Mouse (Mus musculus): ENCODE results near the gene Ptpn13.

Ptpn13 gene

GRCm38 (mm10) chr5:103424678-103425319 lies at the start of gene Ptpn13:
Gene Ptpn13 (plus strand): TSS chr5:103425192.
- peak; percentile 71 for DNase-seq

DNA sequence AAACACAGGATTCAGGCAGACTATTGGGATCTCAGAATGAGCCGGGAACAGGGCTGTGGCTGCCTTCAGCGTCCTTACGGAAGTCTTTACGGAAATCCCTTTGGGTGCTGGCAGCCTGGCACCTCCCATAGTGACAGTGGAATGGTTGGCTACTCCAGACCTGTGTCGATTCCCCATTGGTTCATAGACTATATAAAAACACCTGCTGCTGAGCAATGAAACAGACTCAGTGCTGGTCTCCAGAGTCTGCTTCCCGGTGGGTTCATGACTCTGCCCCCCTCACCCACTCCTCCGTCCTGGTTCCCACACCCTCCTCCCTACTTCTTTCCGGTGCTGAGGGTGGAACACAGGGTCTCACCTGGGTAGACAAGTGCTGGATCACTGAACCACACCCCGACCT lies 49.8 kb upstream of the Ptpn13 start:
- no peak for DNase-seq

- DNase-seq: no peak
Measured at GRCm38 (mm10) chr5:103376354-103377295, 48.4 kb upstream of the Ptpn13 start.

DNA sequence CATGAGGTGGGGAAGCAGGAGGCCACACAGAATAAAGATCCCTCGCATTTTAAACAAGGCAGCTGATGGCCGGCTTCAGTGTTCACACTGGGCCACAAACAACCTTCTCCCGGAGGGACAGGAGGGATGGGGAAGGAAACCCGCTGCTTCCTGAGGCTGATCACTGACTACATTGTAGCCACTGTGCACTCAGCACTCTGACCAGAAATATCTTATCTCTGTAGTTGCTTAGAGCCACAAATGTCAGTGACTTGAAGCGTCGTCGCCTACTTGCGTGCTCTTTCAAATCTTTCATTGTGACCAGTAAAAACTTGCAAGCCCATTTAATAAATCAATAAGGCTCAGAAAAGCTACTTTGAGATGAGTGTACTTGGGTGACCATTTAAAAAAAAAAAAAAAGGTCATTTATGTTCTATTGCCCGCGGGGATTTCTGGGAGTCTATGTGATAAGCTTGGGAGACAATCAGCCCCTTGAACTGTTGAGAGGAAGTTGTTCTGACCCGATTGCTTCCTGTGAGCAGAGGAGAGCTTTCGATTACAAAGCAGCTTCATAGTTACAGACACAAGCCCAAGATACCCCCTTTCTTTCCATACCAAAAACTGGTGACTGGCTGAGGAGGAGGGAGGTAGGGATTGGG lies 47.4 kb upstream of the Ptpn13 start:
- DNase-seq: no peak

GRCm38 (mm10) chr5:103380785-103381527 lies 44.0 kb upstream of the Ptpn13 start:
- DNase-seq: no peak

DNA sequence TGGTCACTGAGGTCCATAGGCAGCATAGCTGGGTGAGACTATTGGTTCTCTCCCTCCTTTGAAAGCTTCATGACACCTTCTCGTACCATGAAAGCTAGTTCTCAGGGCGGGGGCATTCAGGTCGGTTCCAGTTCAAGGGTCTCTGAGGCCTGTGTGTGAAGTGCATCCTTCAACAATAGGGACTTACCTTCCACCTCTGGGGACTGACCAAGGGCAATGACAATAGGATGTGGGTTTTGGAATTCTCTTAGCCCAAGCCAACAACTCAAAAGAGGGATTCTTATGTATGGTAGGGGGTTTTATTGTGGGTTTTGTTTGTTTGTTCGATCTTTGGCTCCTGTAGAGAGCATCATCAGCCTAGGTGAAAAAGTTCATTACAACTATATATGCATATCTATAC lies 42.0 kb upstream of the Ptpn13 start:
- DNase-seq: no peak

- no peak for DNase-seq
Measured at GRCm38 (mm10) chr5:103384021-103384420, 41.0 kb upstream of the Ptpn13 start.

DNA sequence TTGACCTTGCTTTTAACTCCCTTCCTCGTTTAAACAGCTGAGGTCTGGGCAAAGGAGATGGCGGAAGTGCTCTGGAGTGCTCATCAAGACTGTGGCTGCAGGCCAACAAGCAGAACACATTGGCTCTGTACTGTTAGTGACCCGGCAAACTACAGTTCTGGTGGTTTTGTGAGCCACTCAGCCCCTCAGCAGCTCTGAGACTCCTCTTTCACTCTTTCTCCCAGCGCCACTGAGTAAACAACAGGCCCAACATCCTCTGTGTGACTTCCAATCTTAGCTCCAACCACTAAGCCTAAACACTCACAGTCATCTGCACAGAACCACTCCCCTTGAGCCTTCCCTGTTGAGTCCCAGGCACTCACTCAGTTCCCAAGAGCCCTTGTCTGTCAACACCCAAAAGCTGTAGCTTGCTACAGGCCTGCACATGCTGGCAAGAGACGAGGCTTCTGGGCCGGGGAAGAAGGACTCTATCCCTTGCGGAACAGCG lies 37.4 kb upstream of the Ptpn13 start:
- no peak for DNase-seq

- DNase-seq: no peak
Measured at GRCm38 (mm10) chr5:103389415-103389814, 35.6 kb upstream of the Ptpn13 start.

- DNase-seq: no peak
Measured at GRCm38 (mm10) chr5:103393220-103393619, 31.8 kb upstream of the Ptpn13 start.

GRCm38 (mm10) chr5:103393752-103394151 lies 31.2 kb upstream of the Ptpn13 start:
- DNase-seq: no peak

DNA sequence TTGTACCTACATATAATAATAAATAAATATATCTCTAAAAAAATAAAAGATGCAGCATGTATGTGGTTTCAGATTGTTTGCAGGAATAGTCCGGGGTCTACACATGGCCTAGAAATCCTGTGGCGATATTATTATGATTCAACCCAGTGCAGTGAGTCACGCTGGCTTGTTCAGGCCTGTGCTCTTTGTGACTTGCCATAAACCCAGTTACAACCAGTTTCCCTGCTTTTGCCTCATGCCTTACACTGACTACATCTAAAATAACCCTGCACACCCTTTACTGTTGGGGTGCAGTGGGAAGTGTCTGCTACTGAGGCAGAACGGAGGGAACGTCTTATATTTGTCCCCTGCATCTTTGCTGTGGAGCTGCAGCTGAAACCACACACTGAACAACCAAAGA lies 29.3 kb upstream of the Ptpn13 start:
- no peak for DNase-seq

- no peak for DNase-seq
Measured at GRCm38 (mm10) chr5:103397429-103397828, 27.6 kb upstream of the Ptpn13 start.

DNA sequence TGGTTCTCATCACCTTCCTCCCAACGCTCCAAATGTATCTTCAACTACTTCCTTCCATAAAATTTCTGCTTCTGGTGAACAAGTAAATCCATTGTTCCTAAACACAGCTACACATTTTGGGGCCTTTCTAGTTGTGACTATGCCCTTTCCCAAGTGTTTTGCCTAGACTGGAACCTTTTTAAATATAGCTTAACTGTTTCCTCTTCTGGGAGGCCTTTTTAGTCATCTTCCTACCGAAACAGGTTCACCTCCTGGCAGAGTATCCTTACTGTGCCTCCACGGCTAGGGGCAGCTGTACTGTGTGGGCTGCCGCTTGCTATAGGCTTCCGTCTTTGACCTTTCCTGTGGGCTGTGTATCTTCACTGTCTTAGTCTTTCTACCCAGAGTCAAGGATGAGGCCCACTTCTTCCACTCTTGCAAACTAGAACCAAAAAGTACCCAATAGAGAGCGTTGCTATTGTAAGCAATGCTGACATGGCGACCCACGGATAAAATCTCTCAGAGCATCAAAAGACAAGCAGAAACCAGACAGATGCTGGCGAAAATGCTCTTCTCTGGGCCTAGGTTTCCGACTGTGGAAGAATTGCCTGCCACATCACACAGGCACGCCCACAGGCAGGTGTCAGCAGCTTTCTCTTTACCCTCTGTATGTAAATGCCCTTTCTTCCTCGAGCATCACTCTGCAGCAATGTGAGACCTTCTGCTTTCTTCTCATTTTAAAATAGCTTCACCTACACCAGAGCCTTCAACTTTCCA lies 20.6 kb upstream of the Ptpn13 start:
- no peak for DNase-seq

- DNase-seq: no peak
Measured at GRCm38 (mm10) chr5:103405921-103406320, 19.1 kb upstream of the Ptpn13 start.

GRCm38 (mm10) chr5:103412020-103412747 lies 12.8 kb upstream of the Ptpn13 start:
- no peak for DNase-seq

DNA sequence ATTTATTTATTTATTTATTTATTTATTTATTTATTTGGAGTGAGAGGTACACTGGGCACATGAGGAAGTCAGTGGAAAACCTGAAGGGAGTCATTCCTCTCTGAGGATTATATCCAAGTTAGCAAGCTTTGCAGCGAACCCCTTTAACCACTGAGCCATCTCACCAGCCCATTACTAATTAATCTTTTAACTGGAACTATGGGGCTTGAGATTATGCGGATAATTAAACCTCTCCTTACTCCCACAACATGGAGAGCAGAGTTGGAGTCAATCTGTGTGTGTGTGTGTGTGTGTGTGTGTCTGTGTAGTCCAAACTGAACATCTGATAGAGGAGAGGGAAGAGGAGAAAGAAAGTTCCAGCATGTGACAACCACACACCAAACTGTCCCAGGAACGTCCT lies 10.4 kb upstream of the Ptpn13 start:
- DNase-seq: no peak

DNA sequence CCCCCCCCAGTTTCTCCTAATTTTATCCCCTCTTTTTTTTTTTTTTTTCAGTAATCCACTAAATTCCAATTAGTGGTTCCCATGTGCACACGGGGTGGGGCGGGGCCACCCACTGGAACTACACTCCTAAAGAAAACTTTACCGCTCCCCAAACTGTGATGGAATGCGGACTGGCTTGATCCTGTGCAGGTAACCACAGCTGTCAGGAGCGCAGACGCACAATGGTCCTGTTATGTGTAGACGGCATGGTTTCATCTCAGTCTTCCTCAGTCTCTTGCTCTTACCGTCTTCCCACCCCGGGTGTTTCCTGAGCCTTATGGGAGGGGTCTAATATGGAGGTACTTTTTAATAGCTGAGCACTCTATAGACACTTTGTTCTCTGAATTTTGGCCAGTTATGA lies 7.0 kb upstream of the Ptpn13 start:
- DNase-seq: no peak

GRCm38 (mm10) chr5:103418886-103419285 lies 6.1 kb upstream of the Ptpn13 start:
- no peak for DNase-seq

GRCm38 (mm10) chr5:103420568-103420967 lies 4.4 kb upstream of the Ptpn13 start:
- no peak for DNase-seq

GRCm38 (mm10) chr5:103422609-103423008 lies 2.4 kb upstream of the Ptpn13 start:
- no peak for DNase-seq
